Mouse (Mus musculus): ENCODE results near the gene Fgfr1op2.

DNA sequence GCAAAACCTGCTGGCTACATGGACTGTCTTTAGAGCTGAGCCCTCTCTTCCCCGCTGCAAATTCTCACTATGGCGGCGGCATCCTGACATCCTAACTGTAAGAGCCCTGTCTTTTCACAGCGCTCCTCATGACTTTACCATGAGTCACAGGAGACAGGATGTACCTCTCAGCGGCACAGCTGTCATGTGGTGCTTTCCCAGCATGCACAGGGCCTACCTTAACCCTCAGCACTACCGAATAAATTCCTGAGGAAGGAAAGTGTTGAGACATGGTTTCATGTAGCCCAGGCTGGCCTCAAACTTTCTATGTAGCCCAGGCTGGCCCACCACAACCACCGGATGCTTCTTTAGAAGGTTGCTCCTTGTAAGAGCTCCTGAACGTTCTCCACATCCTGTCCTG is 38.9 kb downstream of the Fgfr1op2 start:
- TF ChIP-seq CTCF (IDR thresholded peaks at IDR 0.05; ENCODE audit: borderline replicate concordance, insufficient read depth, low read depth, low read length) (no peak), POLR2A (IDR thresholded peaks at IDR 0.05; ENCODE audit: borderline replicate concordance, insufficient read depth, low read length) (no peak)

Data from cerebellum, adult 2 months (tissue).